Mouse (Mus musculus) forebrain, embryonic 14.5 days (tissue): Measurements from ENCODE around the gene Gm10447. TPM values are rescaled to one million over a fixed set of nuclear protein-coding genes. Genes with fewer than 3 reads are reported as not detected.

Experiments used
- ATAC-seq: fragments of 200-750 bp; cut with Nextera tagmentation; 2 replicates; pipeline ENCODE4 v1.8.0; 2017; ENCODE audit warnings: mild to moderate bottlenecking, moderate library complexity
- DNase-seq: peaks from one replicate; pipeline ENCODE4 v3.0.0-alpha.2; 2015; ENCODE audit warnings: low spot score
- H3K27ac ChIP-seq: fragments of 300-500 bp; sonication (generic); 2 replicates; pipeline ENCODE4 v1.5.1; 2014; ENCODE audit warnings: low read depth, mild to moderate bottlenecking, control low read depth, low read length, moderate library complexity
- H3K27me3 ChIP-seq: fragments of 300-500 bp; sonication (generic); replicated peaks from 2 replicates; pipeline ENCODE4 v1.6.1; 2014; ENCODE audit warnings: low read length, control low read depth, mixed read lengths; ENCODE audit not compliant: control insufficient read depth, insufficient read depth
- H3K36me3 ChIP-seq: fragments of 300-500 bp; sonication (generic); 2 replicates; pipeline ENCODE4 v1.6.1; 2014; ENCODE audit warnings: low read length, control low read depth; ENCODE audit not compliant: control insufficient read depth, insufficient read depth
- H3K4me1 ChIP-seq: fragments of 300-500 bp; sonication (generic); 2 replicates; pipeline ENCODE4 v1.6.1; 2014; ENCODE audit warnings: antibody characterized with exemption, low read length, control low read depth; ENCODE audit not compliant: control insufficient read depth, insufficient read depth
- H3K4me2 ChIP-seq: fragments of 300-500 bp; sonication (generic); 2 replicates; pipeline ENCODE4 v1.6.1; 2014; ENCODE audit warnings: mild to moderate bottlenecking, control low read depth, low read length
- H3K4me3 ChIP-seq: fragments of 300-500 bp; sonication (generic); 2 replicates; pipeline ENCODE4 v1.5.1; 2014; ENCODE audit warnings: low read depth, low read length, control low read depth
- H3K9ac ChIP-seq: fragments of 300-500 bp; sonication (generic); 2 replicates; pipeline ENCODE4 v1.6.1; 2014; ENCODE audit warnings: mild to moderate bottlenecking, low read length, control low read depth, moderate library complexity
- H3K9me3 ChIP-seq: fragments of 300-500 bp; sonication (generic); replicated peaks from 2 replicates; pipeline ENCODE4 v1.6.1; 2016; ENCODE audit warnings: low read length, control low read depth, mixed read lengths; ENCODE audit not compliant: control insufficient read depth
- WGBS: fragments of 180-500 bp; shearing (Covaris S2); extraction: QIAGEN DNeasy Blood & Tissue Kit; methylation state at CpG from one replicate; pipeline ENCODE4 v1.1.7; 2014; 5-methylcytosine and 5-hydroxymethylcytosine counted together
- polyA plus RNA-seq: library from polyadenylated mRNA; unstranded; fragments of >200 nt; fragmentation: Nextera tagmentation; extraction: Ambion mirVana; gene quantifications from 2 replicates; pipeline ENCODE4 v1.2.1, GENCODE M21; 2014

The Gm10447 gene
- polyA plus RNA-seq, 1 experiment from 2014 or later, result not detected

GRCm38 (mm10) chr11:53493243-53493955 is 36.5 kb upstream of the Gm10447 start:
- ATAC-seq (peak; percentile 15; the same call in 1 of the 2 replicates), DNase-seq (peak; percentile 20)
- Histone ChIP-seq H3K27me3 (no peaks in the 10 kb centered on the region), H3K4me2 (no peak overlapping the region), H3K9ac (no peak overlapping the region), H3K4me3 (no peak overlapping the region), H3K36me3 (no peaks in the 10 kb centered on the region), H3K4me1 (peaks cover 11% of the 10 kb centered on the region; the same call in 1 of the 2 replicates), H3K9me3 (no peaks in the 10 kb centered on the region), H3K27ac (no peak overlapping the region)
- 23% methylated on average over 3 of the region's 3 CpGs for WGBS

- WGBS, result 2% methylated on average over 8 of the region's 8 CpGs
- Histone ChIP-seq H3K27me3 (0 out of 2 replicates have a peak, but pooled peaks cover under 1% of the 10 kb centered on the region), H3K4me2 (no peak overlapping the region), H3K9ac (no peak overlapping the region), H3K4me1 (peaks cover 11% of the 10 kb centered on the region; the same call in 1 of the 2 replicates), H3K9me3 (no peaks in the 10 kb centered on the region), H3K36me3 (no peaks in the 10 kb centered on the region), H3K27ac (no peak overlapping the region), H3K4me3 (no peak overlapping the region)
- ATAC-seq (0 out of 2 replicates have a peak, but pooled peaks have one; percentile 35), DNase-seq (peak; percentile 68)
These were observed 35.1 kb upstream of the Gm10447 start for GRCm38 (mm10) chr11:53491954-53492401.

GRCm38 (mm10) chr11:53489421-53489820 is 32.5 kb upstream of the Gm10447 start:
- no peak overlapping the region for H3K9ac ChIP-seq
- H3K4me2 ChIP-seq, result no peak overlapping the region
- H3K36me3 ChIP-seq, result no peaks in the 10 kb centered on the region
- ATAC-seq (no peak), DNase-seq (no peak)
- no peaks in the 10 kb centered on the region for H3K9me3 ChIP-seq
- 0 out of 2 replicates have a peak, but pooled peaks cover 3% of the 10 kb centered on the region for H3K4me1 ChIP-seq
- H3K27me3 ChIP-seq, result 0 out of 2 replicates have a peak, but pooled peaks cover 2% of the 10 kb centered on the region
- H3K4me3 ChIP-seq, result no peak overlapping the region
- WGBS, result 68% methylated on average over 9 of the region's 9 CpGs
- H3K27ac ChIP-seq, result no peak overlapping the region

DNA sequence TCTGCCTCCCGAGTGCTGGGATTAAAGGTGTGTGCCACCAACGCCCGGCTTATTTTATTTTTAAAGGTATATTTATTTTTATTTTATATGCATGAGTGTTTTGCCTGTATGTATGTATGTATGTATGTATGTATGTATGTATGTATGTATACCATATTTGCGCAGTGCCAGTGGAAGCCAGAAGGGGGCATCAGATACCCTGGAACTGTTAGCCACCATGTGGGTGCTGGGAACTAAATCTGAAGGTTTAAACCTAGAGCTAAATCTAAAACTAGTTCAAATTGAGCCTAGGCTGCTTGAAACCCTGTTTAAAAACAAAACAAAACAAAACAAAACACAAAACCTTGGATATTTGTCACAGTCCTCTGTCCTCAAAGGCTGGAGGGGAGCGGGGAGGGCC is 32.1 kb upstream of the Gm10447 start:
- Histone ChIP-seq H3K4me2 (no peak overlapping the region), H3K4me3 (no peak overlapping the region), H3K27ac (no peak overlapping the region), H3K27me3 (0 out of 2 replicates have a peak, but pooled peaks cover 2% of the 10 kb centered on the region), H3K9me3 (no peaks in the 10 kb centered on the region), H3K9ac (no peak overlapping the region), H3K4me1 (0 out of 2 replicates have a peak, but pooled peaks cover 3% of the 10 kb centered on the region), H3K36me3 (no peaks in the 10 kb centered on the region)
- DNase-seq, result no peak
- no peak for ATAC-seq
- 91% methylated on average over 5 of the region's 5 CpGs for WGBS

DNA sequence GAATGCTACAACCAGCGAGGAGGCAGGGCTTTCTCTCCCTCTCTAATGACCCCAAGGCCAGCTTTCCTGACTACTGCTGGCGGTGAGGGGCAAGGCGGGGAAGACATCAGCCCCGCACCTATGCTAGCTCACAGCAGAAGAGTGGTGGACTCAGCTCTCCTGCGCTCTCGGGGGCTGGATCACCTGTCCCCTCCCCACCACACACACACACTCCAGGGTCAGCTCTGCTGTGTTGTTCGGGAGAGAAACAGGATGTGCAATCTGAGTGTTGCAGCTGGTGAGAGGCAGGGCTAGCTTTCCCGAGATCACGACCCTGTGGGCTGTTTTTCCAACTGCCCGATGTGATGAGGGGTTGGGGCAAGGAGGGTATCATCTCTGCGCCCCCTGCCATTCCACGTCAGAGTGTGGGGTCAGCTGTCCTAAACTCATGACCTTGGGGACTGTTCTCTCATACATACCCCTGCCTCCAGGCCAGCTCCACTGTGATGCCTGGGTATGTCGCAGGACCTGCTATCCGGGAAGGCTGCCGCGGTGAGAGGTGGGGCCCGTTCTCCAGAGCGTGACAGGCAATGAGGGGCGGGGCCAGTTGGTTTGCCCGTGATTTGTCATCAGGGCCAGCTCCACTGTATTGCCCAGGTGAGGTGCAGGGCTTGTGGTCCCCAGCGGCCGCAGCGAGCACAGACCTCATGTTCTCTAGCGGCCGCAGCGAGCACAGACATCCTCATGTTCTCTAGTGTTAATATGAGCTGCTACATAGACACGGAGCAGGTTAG is 30.1 kb upstream of the Gm10447 start:
- no peak for DNase-seq

DNA sequence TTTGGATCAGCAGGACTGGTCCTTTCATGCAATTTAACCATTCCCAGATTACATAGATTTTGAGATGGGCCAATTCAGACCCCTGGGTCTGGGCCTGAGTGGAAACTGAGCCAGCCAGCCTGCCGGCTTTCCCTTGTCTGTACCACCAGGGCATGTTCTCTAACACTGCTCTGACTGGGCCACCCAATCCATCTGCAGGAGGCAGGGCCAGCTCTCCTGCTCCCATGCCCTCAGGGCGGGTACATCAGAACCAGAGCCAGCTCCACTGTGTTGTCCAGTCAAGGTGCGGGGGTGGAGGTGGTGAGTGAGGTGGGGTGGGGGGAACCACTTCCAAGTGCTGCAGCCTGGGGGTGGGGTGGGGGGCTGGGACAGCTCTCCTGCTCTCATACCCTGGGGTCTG is 29.4 kb upstream of the Gm10447 start:
- 72% methylated on average over 3 of the region's 3 CpGs for WGBS
- ATAC-seq, result no peak
- no peak for DNase-seq
- H3K36me3 ChIP-seq, result no peaks in the 10 kb centered on the region
- H3K27ac ChIP-seq, result no peak overlapping the region
- no peaks in the 10 kb centered on the region for H3K9me3 ChIP-seq
- no peak overlapping the region for H3K9ac ChIP-seq
- H3K4me1 ChIP-seq, result no peaks in the 10 kb centered on the region
- H3K27me3 ChIP-seq, result peaks cover 5% of the 10 kb centered on the region
- no peak overlapping the region for H3K4me3 ChIP-seq
- no peak overlapping the region for H3K4me2 ChIP-seq

More for the DNA sequence above, 30.1 kb upstream of the Gm10447 start:
- ATAC-seq, result no peak
- 0 out of 2 replicates have a peak, but pooled peaks cover 2% of the 10 kb centered on the region for H3K4me1 ChIP-seq
- H3K4me3 ChIP-seq, result peak overlapping the region; percentile 10; the same call in 1 of the 2 replicates
- no peaks in the 10 kb centered on the region for H3K36me3 ChIP-seq
- H3K9ac ChIP-seq, result peak overlapping the region; percentile 25; the same call in 1 of the 2 replicates
- H3K9me3 ChIP-seq, result no peaks in the 10 kb centered on the region
- no peak overlapping the region for H3K27ac ChIP-seq
- H3K27me3 ChIP-seq, result peaks cover 2% of the 10 kb centered on the region; the same call in 1 of the 2 replicates
- H3K4me2 ChIP-seq, result peak overlapping the region; percentile 40
- 14% methylated on average over 27 of the region's 27 CpGs for WGBS

- peaks cover 10% of the 10 kb centered on the region for H3K27me3 ChIP-seq
- WGBS, result 41% methylated on average over 3 of the region's 3 CpGs
- no peaks in the 10 kb centered on the region for H3K36me3 ChIP-seq
- ATAC-seq (no peak), DNase-seq (no peak)
- no peak overlapping the region for H3K9ac ChIP-seq
- H3K4me1 ChIP-seq, result no peaks in the 10 kb centered on the region
- H3K4me3 ChIP-seq, result no peak overlapping the region
- H3K9me3 ChIP-seq, result no peaks in the 10 kb centered on the region
- no peak overlapping the region for H3K27ac ChIP-seq
- H3K4me2 ChIP-seq, result no peak overlapping the region
These were observed 28.8 kb upstream of the Gm10447 start for GRCm38 (mm10) chr11:53485719-53486118.

- peaks cover 31% of the 10 kb centered on the region for H3K27me3 ChIP-seq
- DNase-seq, result no peak
- 79% methylated on average over 9 of the region's 9 CpGs for WGBS
These were observed 26.4 kb upstream of the Gm10447 start for GRCm38 (mm10) chr11:53483159-53483891.

More at GRCm38 (mm10) chr11:53483159-53483891, 26.4 kb upstream of the Gm10447 start:
- ATAC-seq, result no peak
- Histone ChIP-seq H3K4me1 (peaks cover 4% of the 10 kb centered on the region; the same call in 1 of the 2 replicates), H3K9ac (no peak overlapping the region), H3K36me3 (no peaks in the 10 kb centered on the region), H3K4me3 (no peak overlapping the region), H3K9me3 (0 out of 2 replicates have a peak, but pooled peaks cover 2% of the 10 kb centered on the region), H3K27ac (no peak overlapping the region), H3K4me2 (no peak overlapping the region)
